Mouse (Mus musculus) spleen, postnatal 10 days (tissue): Measurements from ENCODE around the gene Xrcc3.

Experiments
- DNase-seq, 2 experiments: peaks; one replicate each; pipeline ENCODE4 v3.0.0; 2021 to 2022; ENCODE audit warnings: low spot score in 2 of 2

The Xrcc3 gene

GRCm38 (mm10) chr12:111816528-111816927, 2.9 kb upstream of the Xrcc3 start:
- DNase-seq, result no peak

- DNase-seq, result no peak
Observed at GRCm38 (mm10) chr12:111814769-111815762, 1.4 kb upstream of the Xrcc3 start.

GRCm38 (mm10) chr12:111813111-111813765, 435 bp downstream of the Xrcc3 start:
- DNase-seq, result no peak

GRCm38 (mm10) chr12:111812611-111813010, 1.1 kb downstream of the Xrcc3 start:
- DNase-seq, result no peak

GRCm38 (mm10) chr12:111812075-111812474, 1.6 kb downstream of the Xrcc3 start:
- no peak for DNase-seq

GRCm38 (mm10) chr12:111809762-111810161, 3.9 kb downstream of the Xrcc3 start:
- peak in 1 of 2 experiments; percentile 75 for DNase-seq

- no peak for DNase-seq
Observed at GRCm38 (mm10) chr12:111808775-111809174, 4.9 kb downstream of the Xrcc3 start.

- no peak for DNase-seq
Observed at GRCm38 (mm10) chr12:111803538-111803937, 10.1 kb downstream of the Xrcc3 start.

- no peak for DNase-seq
Observed at GRCm38 (mm10) chr12:111800459-111801183, 13.1 kb downstream of the Xrcc3 start.

- DNase-seq, result no peak
Observed at GRCm38 (mm10) chr12:111798493-111798892, 15.2 kb downstream of the Xrcc3 start.

- no peak for DNase-seq
Observed at GRCm38 (mm10) chr12:111797251-111797650, 16.4 kb downstream of the Xrcc3 start.

- no peak for DNase-seq
Observed at GRCm38 (mm10) chr12:111795180-111795895, 18.3 kb downstream of the Xrcc3 start.

- DNase-seq, result no peak
Observed at GRCm38 (mm10) chr12:111794526-111795179, 19.0 kb downstream of the Xrcc3 start.

GRCm38 (mm10) chr12:111794102-111794501, 19.6 kb downstream of the Xrcc3 start:
- DNase-seq, result peak in 1 of 2 experiments; percentile 43

- no peak for DNase-seq
Observed at GRCm38 (mm10) chr12:111791474-111792104, 22.1 kb downstream of the Xrcc3 start.

- no peak for DNase-seq
Observed at GRCm38 (mm10) chr12:111790631-111791030, 23.0 kb downstream of the Xrcc3 start.

GRCm38 (mm10) chr12:111790090-111790489, 23.6 kb downstream of the Xrcc3 start:
- no peak for DNase-seq

- no peak for DNase-seq
Observed at GRCm38 (mm10) chr12:111787015-111787414, 26.7 kb downstream of the Xrcc3 start.

- DNase-seq, result no peak
Observed at GRCm38 (mm10) chr12:111785174-111785573, 28.5 kb downstream of the Xrcc3 start.

- DNase-seq, result no peak
Observed at GRCm38 (mm10) chr12:111779544-111779943, 34.1 kb downstream of the Xrcc3 start.
